Mouse (Mus musculus) testis, adult 2 months (tissue): ENCODE results near the gene Kcnc4.

Experiments used
- CTCF ChIP-seq: fragments of 200-500 bp; IDR thresholded peaks from 2 replicates; pipeline ENCODE4 v1.5.1; 2012; ENCODE audit warnings: low read depth, mild to moderate bottlenecking, inconsistent platforms, low read length, moderate library complexity; ENCODE audit not compliant: control insufficient read depth, insufficient read depth, insufficient replicate concordance
- POLR2A ChIP-seq: fragments of 200-500 bp; IDR thresholded peaks from 2 replicates; pipeline ENCODE4 v1.6.1; 2012; ENCODE audit warnings: low read depth, mild to moderate bottlenecking, inconsistent platforms, low read length, moderate library complexity; ENCODE audit not compliant: control insufficient read depth

DNA sequence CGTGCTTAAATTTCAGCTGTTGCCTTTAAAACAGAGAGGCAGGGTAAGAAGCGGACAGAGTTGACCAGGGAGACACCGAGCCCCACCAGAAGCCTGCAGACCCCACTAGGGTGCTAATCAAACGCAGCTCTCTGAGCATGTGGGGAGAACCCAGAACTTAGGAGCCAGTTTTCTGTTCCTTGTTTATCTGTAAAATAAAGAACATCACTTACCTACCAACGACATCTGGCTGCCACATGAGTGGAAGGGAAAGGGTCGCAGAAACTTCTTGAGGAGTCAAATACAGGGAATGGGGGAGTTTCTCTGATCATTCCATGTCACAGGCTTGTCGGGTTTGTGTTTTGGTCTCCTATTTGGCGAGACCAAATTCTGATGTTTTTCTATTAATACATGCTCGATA lies 48.6 kb upstream of the Kcnc4 start:
- no peak for TF ChIP-seq POLR2A
- TF ChIP-seq CTCF = no peak
